24 mouse cellular contexts compared by ENCODE assay signal in the genomic region with DNA sequence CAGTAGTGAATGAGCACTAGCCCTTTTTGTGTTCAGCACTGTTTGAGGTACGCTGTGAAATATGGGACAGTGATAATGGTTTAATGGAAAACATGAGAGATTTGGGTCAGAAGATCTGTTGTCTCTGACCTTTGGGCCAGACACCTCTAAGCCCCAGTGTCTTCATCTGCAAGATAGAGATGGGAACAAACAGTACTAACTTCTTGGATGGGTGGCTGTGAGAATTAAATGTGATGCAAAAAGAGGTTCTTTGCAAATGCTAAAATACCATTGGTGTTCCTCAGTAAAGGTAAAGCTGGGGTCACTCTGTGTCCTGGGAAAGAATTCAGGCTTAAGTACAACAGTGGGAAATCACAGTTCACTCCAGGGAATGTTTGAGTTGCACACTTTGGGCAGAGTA. TPM values are rescaled to one million over a fixed set of nuclear protein-coding genes. Genes with fewer than 3 reads are reported as not detected.
DNase-seq lines count a peak whose midpoint lies in the region; ATAC-seq and TF ChIP-seq lines count a peak whose summit lies in the region.
"Had no signal": no experiment of that assay in that cellular context is flagged by ENCODE, and none has a peak within 500 bp of the region (broad histone marks: within the 10 kb centered on the region; RNA-seq: fewer than 3 reads in every experiment).

No protein-coding gene starts in this region.

- in situ Hi-C loops in ES-E14 (cut with MboI; ENCODE audit: low sequenced_read_pairs in 2 of 2, unreplicated experiment in 2 of 2): no loop called here

- no peak overlapping the region for H3K27ac ChIP-seq in ES-E14 (ENCODE audit: insufficient read depth, low read depth, low read length, poor library complexity, severe bottlenecking)
- no peak overlapping the region for H3K27ac ChIP-seq in midbrain, embryonic 11.5 days (ENCODE audit: low read depth, low read length)
- H3K27ac ChIP-seq: embryonic facial prominence, embryonic 13.5 days; embryonic facial prominence, embryonic 15.5 days; forebrain, embryonic 13.5 days; forebrain, embryonic 15.5 days had no signal

- no peak overlapping the region for H3K4me3 ChIP-seq in ES-E14 (ENCODE audit: insufficient read depth in 1 of 2, low read depth in 1 of 2, low read length in 2 of 2, poor library complexity in 1 of 2, severe bottlenecking in 1 of 2)
- H3K4me3 ChIP-seq in midbrain, embryonic 11.5 days (ENCODE audit: low read depth, low read length): no peak overlapping the region
- H3K4me3 ChIP-seq: embryonic facial prominence, embryonic 13.5 days; embryonic facial prominence, embryonic 15.5 days; erythroblast, embryonic 14.5 days; forebrain, embryonic 13.5 days; forebrain, embryonic 15.5 days had no signal

- no peak overlapping the region for H3K4me2 ChIP-seq in midbrain, embryonic 11.5 days
- H3K4me2 ChIP-seq: embryonic facial prominence, embryonic 13.5 days; embryonic facial prominence, embryonic 15.5 days; forebrain, embryonic 13.5 days; forebrain, embryonic 15.5 days had no signal

- WGBS in midbrain, embryonic 11.5 days: 77% methylated on average over 1 of the region's 1 CpGs

- H3K4me1 ChIP-seq in ES-E14 (ENCODE audit: control insufficient read depth in 2 of 2, insufficient read depth in 2 of 2, low read length in 2 of 2, poor library complexity in 1 of 2): peaks cover 0 to 2% of the 10 kb centered on the region in 2 experiments; a peak in 1 of 4 replicates
- no peaks in the 10 kb centered on the region for H3K4me1 ChIP-seq in midbrain, embryonic 11.5 days (ENCODE audit: control insufficient read depth, insufficient read depth, low read length)
- H3K4me1 ChIP-seq: embryonic facial prominence, embryonic 13.5 days; embryonic facial prominence, embryonic 15.5 days; forebrain, embryonic 13.5 days; forebrain, embryonic 15.5 days had no signal

- H3K27me3 ChIP-seq in midbrain, embryonic 11.5 days (ENCODE audit: control insufficient read depth, insufficient read depth, low read length): peaks cover 5% of the 10 kb centered on the region; the same call in 1 of the 2 replicates
- H3K27me3 ChIP-seq: forebrain, embryonic 13.5 days; forebrain, embryonic 15.5 days had no signal

- no peak overlapping the region for H3K9ac ChIP-seq in ES-E14 (ENCODE audit: insufficient read depth, low read depth, low read length, poor library complexity, severe bottlenecking)
- H3K9ac ChIP-seq in midbrain, embryonic 11.5 days (ENCODE audit: low read length): no peak overlapping the region
- H3K9ac ChIP-seq: embryonic facial prominence, embryonic 13.5 days; embryonic facial prominence, embryonic 15.5 days; forebrain, embryonic 13.5 days; forebrain, embryonic 15.5 days; forebrain, postnatal 0 days had no signal

- DNase-seq in ES-CJ7 (ENCODE audit: low read depth, low spot score) (peak; percentile 80), ES-E14 (ENCODE audit: low read depth, low spot score) (peak; percentile 47), ZHBTc4 (ENCODE audit: low read depth, low spot score) (peak; percentile 69)
- DNase-seq in midbrain, embryonic 11.5 days (ENCODE audit: low spot score, missing footprints): no peak
- no peak for DNase-seq in urinary bladder, adult 18-20 months (ENCODE audit: low spot score in 2 of 2)
- no peak for DNase-seq in spleen, postnatal 4 days (ENCODE audit: low spot score in 2 of 2)
- DNase-seq: adrenal gland, adult 2 months; adrenal gland, postnatal 10 days; adrenal gland, postnatal 25 days; cerebellum, adult 11 months; cerebellum, adult 18-20 months; cerebellum, adult 8-10 months; cerebellum, adult 9-11 months; cerebellum, postnatal 14 days; cerebellum, postnatal 36 days; embryo, embryonic 11 days; forebrain, postnatal 0 days had no signal

- no peak for ATAC-seq in midbrain, embryonic 11.5 days (ENCODE audit: low FRiP score)
- ATAC-seq: forebrain, embryonic 13.5 days; forebrain, embryonic 15.5 days; forebrain, postnatal 0 days had no signal

- no peaks in the 10 kb centered on the region for H3K36me3 ChIP-seq in ES-E14 (ENCODE audit: control insufficient read depth, insufficient read depth, low read length, poor library complexity, severe bottlenecking)
- no peaks in the 10 kb centered on the region for H3K36me3 ChIP-seq in midbrain, embryonic 11.5 days (ENCODE audit: control insufficient read depth, insufficient read depth, low read length)
- H3K36me3 ChIP-seq: embryonic facial prominence, embryonic 13.5 days; embryonic facial prominence, embryonic 15.5 days; forebrain, embryonic 15.5 days had no signal

- H3K9me3 ChIP-seq in ES-E14 (ENCODE audit: control insufficient read depth, insufficient read depth, low read depth, low read length): no peaks in the 10 kb centered on the region
- H3K9me3 ChIP-seq in midbrain, embryonic 11.5 days (ENCODE audit: control insufficient read depth, low read length): no peaks in the 10 kb centered on the region
- H3K9me3 ChIP-seq: embryonic facial prominence, embryonic 13.5 days; embryonic facial prominence, embryonic 15.5 days; forebrain, embryonic 13.5 days; forebrain, embryonic 15.5 days had no signal

TF ChIP-seq in ES-E14, 5 proteins besides CTCF, POLR2A, EP300 and RAD21:
- no peak for TF ChIP-seq MAFK (IDR thresholded peaks at IDR 0.05; ENCODE audit: insufficient read depth, low read depth, low read length)

RNA-seq across cellular contexts. Expression of gene Cxcr3, which starts 13.7 kb away (rescaled TPM):
- total RNA-seq in ES-E14 (2012; rRNA removed): not detected in 2 replicates
- 0.12 and 0.20 TPM in 2 replicates for polyA plus RNA-seq in midbrain, embryonic 11.5 days (2014; fragmentation: Nextera tagmentation; extraction: Ambion mirVana)
- total RNA-seq: adrenal gland, postnatal 25 days; MEL had no signal
- polyA plus RNA-seq: C2C12; erythroblast, embryonic 14.5 days had no signal

Comparison
In these comparisons a context has a peak if more than half of its experiments do, and no peak if none do; other contexts are left out.
1. DNase-seq: peak in ES-CJ7 (single experiment), ES-E14 (single experiment) and ZHBTc4 (single experiment); none in midbrain, embryonic 11.5 days (single experiment), urinary bladder, adult 18-20 months (0 of 2) and spleen, postnatal 4 days (0 of 2).